Mouse (Mus musculus) heart, adult 10 weeks (tissue): ENCODE results near the gene Dhrs7b. TPM values are rescaled to one million over a fixed set of nuclear protein-coding genes. Genes with fewer than 3 reads are reported as not detected.

Experiments used
- polyA plus RNA-seq: library from polyadenylated mRNA; stranded (reverse); fragments of 350-450 nt; fragmentation: Illumina TruSeq; extraction: RNeasy Lipid Tissue Mini Kit (QIAGEN cat#74804); gene quantifications from one replicate; pipeline ENCODE4 v1.2.3, GENCODE M21; 2014; ENCODE audit warnings: low read depth, low replicate concordance

The Dhrs7b gene
- 19.7 TPM for polyA plus RNA-seq

GRCm38 (mm10) chr11:60830433-60831052 lies at the start of gene Dhrs7b:
TSS of gene Dhrs7b (plus strand) at chr11:60830631.

GRCm38 (mm10) chr11:60811618-60812017 lies 18.8 kb upstream of the Dhrs7b start, which contains the start of gene Shmt1:
TSS of gene Shmt1 (minus strand) at chr11:60811718.

GRCm38 (mm10) chr11:60878675-60879294 lies 48.4 kb downstream of the Dhrs7b start, which contains the start of gene Tmem11:
TSS of gene Tmem11 (minus strand) at chr11:60879272.

Other genes with a start within 250 kb of the Dhrs7b start
- 11.0 TPM for gene Llgl1, start 130.9 kb upstream of the Dhrs7b start, polyA plus RNA-seq
- gene Flii, start 103.4 kb upstream of the Dhrs7b start, polyA plus RNA-seq, result 100 TPM
- 33.0 TPM for gene Mief2, start 102.2 kb upstream of the Dhrs7b start, polyA plus RNA-seq
- gene Top3a, start 53.3 kb upstream of the Dhrs7b start, polyA plus RNA-seq, result 4.1 TPM
- gene Smcr8, start 53.1 kb upstream of the Dhrs7b start, polyA plus RNA-seq, result 11.4 TPM
- 6.6 TPM for gene Shmt1, start 18.9 kb upstream of the Dhrs7b start, polyA plus RNA-seq
- 37.8 TPM for gene Tmem11, start 48.6 kb downstream of the Dhrs7b start, polyA plus RNA-seq
- 9.7 TPM for gene Natd1, start 84.1 kb downstream of the Dhrs7b start, polyA plus RNA-seq
- 77.8 TPM for gene Map2k3, start 101.4 kb downstream of the Dhrs7b start, polyA plus RNA-seq
- gene Kcnj12, start 191.9 kb downstream of the Dhrs7b start, polyA plus RNA-seq, result 21.0 TPM